Mouse (Mus musculus) stomach, postnatal 0 days (tissue): ENCODE measurements around the gene Tubb4b. TPM values are rescaled to one million over a fixed set of nuclear protein-coding genes. Genes with fewer than 3 reads are reported as not detected.

Source experiments
- ATAC-seq: fragments of 200-750 bp; cut with Nextera tagmentation; 2 replicates; pipeline ENCODE4 v1.8.0; 2017; ENCODE audit not compliant: low FRiP score, low TSS enrichment
- DNase-seq: peaks from one replicate; pipeline ENCODE4 v3.0.0-alpha.2; 2016; ENCODE audit warnings: low spot score
- H3K27ac ChIP-seq: fragments of 300-500 bp; sonication (generic); replicated peaks from 2 replicates; pipeline ENCODE4 v1.5.1; 2014; ENCODE audit warnings: mild to moderate bottlenecking, control low read depth
- H3K27me3 ChIP-seq: fragments of 300-500 bp; sonication (generic); 2 replicates; pipeline ENCODE4 v1.6.1; 2014; ENCODE audit warnings: low read length; ENCODE audit not compliant: control insufficient read depth, insufficient read depth
- H3K36me3 ChIP-seq: fragments of 300-500 bp; sonication (generic); 2 replicates; pipeline ENCODE4 v1.6.1; 2014; ENCODE audit warnings: low read length, mixed read lengths; ENCODE audit not compliant: control insufficient read depth, insufficient read depth
- H3K4me1 ChIP-seq: fragments of 300-500 bp; sonication (generic); replicated peaks from 2 replicates; pipeline ENCODE4 v1.6.1; 2014; ENCODE audit warnings: antibody characterized with exemption; ENCODE audit not compliant: control insufficient read depth, insufficient read depth
- H3K4me2 ChIP-seq: fragments of 300-500 bp; sonication (generic); replicated peaks from 2 replicates; pipeline ENCODE4 v1.6.1; 2014; ENCODE audit warnings: low read depth, mild to moderate bottlenecking, control low read depth, moderate library complexity
- H3K4me3 ChIP-seq: fragments of 300-500 bp; sonication (generic); 2 replicates; pipeline ENCODE4 v1.5.1; 2014; ENCODE audit warnings: low read depth, low read length, control low read depth
- H3K9ac ChIP-seq: fragments of 300-500 bp; sonication (generic); 2 replicates; pipeline ENCODE4 v1.6.1; 2014; ENCODE audit warnings: mild to moderate bottlenecking, low read length, control low read depth, mixed read lengths
- H3K9me3 ChIP-seq: fragments of 300-500 bp; sonication (generic); 2 replicates; pipeline ENCODE4 v1.6.1; 2016; ENCODE audit warnings: low read length; ENCODE audit not compliant: control insufficient read depth
- CTCF ChIP-seq: IDR thresholded peaks from 2 replicates; pipeline ENCODE4 v1.5.1; 2016; ENCODE audit warnings: antibody characterized with exemption, low read depth, mild to moderate bottlenecking, moderate library complexity
- EP300 ChIP-seq: optimal IDR thresholded peaks from 2 replicates; pipeline ENCODE3; 2016; ENCODE audit warnings: antibody characterized with exemption
- WGBS: fragments of 180-500 bp; shearing (Covaris S2); extraction: QIAGEN DNeasy Blood & Tissue Kit; methylation state at CpG from one replicate; pipeline ENCODE4 v1.1.7; 2014; 5-methylcytosine and 5-hydroxymethylcytosine counted together
- polyA plus RNA-seq: library from polyadenylated mRNA; unstranded; fragments of >200 nt; fragmentation: Nextera tagmentation; extraction: Ambion mirVana; gene quantifications from 2 replicates; pipeline ENCODE4 v1.2.1, GENCODE M21; 2015

Gene Tubb4b
- polyA plus RNA-seq, 1 experiment from 2014 or later = 486 TPM

DNA sequence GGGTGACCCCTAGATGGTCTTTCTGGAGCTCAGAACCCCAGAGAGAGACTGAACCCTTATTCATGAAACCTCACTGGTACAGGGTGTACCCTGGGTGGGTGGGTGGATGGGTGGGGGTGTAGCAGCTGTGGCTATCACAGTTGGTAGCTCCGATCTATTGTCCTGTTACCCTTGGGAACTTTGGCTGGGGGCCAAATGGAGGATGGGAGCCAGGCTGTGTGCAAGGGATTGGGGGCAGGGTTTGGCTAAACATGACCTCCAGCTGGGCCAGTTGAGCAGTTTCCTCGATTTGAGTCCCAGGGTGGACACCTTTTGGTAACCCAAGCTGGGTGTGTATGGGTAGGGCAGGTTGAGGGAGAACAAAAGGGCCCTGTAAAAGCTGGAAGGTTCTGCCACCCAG lies 42.2 kb upstream of the Tubb4b start:
- H3K4me3 ChIP-seq = peak overlapping the region; percentile 23
- peak; percentile 25 for ATAC-seq
- peak overlapping the region; percentile 92 for H3K27ac ChIP-seq
- DNase-seq = peak; percentile 83
- H3K4me2 ChIP-seq = peak overlapping the region; percentile 98
- H3K27me3 ChIP-seq = no peaks in the 10 kb centered on the region
- no peaks in the 10 kb centered on the region; the same call in 1 of the 2 replicates for H3K36me3 ChIP-seq
- 16% methylated on average over 2 of the region's 2 CpGs for WGBS
- no peaks in the 10 kb centered on the region for H3K9me3 ChIP-seq
- TF ChIP-seq CTCF = no peak
- TF ChIP-seq EP300 = no peak
- H3K9ac ChIP-seq = peak overlapping the region; percentile 83; the same call in 1 of the 2 replicates
- peaks cover 11% of the 10 kb centered on the region for H3K4me1 ChIP-seq

DNA sequence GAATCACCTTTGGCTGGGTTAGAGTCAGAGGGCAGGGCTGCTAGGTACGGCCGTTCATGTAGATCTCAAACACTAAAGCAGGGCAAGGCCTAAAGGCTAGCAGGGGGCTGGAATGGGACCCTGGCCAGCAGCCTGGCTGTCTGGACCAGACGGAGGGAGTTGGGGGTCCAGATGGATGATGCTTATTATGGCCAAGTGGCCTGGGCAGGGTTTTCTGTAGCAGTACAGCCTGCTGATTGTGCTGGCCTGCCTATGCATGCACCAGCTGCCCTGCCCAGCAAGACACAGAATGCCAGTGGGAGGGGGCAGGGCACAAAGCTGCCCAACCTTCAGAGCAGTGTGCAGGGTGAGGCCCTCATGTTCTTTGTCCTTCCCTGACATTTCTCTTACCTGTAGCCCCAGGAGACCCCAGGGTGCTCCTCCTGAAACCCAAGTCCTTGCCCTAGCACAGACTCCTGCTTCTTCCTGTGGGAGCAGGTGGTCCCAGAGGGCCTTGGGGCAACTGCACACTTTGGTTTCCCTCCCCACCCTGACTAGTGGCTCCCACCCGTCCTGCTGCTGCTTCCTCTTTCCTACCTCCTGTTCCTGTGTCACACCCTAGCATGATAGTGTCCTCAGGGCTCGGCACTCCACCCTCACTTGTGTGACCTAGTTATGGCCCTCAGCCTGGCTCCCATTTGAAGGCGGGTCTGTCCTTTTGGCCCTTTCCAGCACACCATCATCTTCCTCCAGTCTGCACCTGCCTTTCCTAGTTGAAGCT lies 41.6 kb upstream of the Tubb4b start:
- Histone ChIP-seq H3K4me1 (peaks cover 6% of the 10 kb centered on the region), H3K36me3 (no peaks in the 10 kb centered on the region; the same call in 1 of the 2 replicates), H3K27me3 (no peaks in the 10 kb centered on the region), H3K9me3 (no peaks in the 10 kb centered on the region), H3K27ac (peak overlapping the region; percentile 92), H3K9ac (peak overlapping the region; percentile 83), H3K4me2 (peak overlapping the region; percentile 98), H3K4me3 (peak overlapping the region; percentile 23)
- 45% methylated on average over 6 of the region's 6 CpGs for WGBS
- ATAC-seq = peak; percentile 58
- TF ChIP-seq EP300 = no peak
- no peak for TF ChIP-seq CTCF
- DNase-seq = peak; percentile 81

DNA sequence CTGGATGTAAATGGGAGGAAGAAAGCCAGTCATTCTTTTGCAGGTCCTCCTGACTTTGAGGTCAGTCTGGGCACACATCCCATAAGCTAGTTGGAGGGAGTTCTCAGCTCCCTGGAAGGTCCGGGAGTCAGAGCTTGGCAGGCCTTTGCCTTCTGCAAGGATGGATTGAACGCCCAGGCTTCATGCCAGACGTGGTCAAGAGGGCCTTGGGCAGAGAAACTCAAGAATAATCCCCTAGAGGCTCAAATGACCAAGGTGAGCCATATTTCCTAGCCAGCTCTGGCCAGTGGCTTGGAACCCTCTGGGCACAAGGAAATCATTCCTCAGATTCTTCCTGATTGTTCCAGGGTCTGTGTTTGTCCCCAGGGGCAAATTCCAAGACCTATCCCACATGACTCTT lies 40.3 kb upstream of the Tubb4b start:
- TF ChIP-seq EP300 (no peak), CTCF (no peak)
- ATAC-seq (no peak), DNase-seq (peak; percentile 37)
- no peaks in the 10 kb centered on the region for H3K27me3 ChIP-seq
- H3K4me2 ChIP-seq = peak overlapping the region; percentile 98
- peak overlapping the region; percentile 84 for H3K4me3 ChIP-seq
- 51% methylated on average over 3 of the region's 3 CpGs for WGBS
- H3K36me3 ChIP-seq = no peaks in the 10 kb centered on the region; the same call in 1 of the 2 replicates
- H3K9ac ChIP-seq = peak overlapping the region; percentile 83; the same call in 1 of the 2 replicates
- peak overlapping the region; percentile 92 for H3K27ac ChIP-seq
- no peaks in the 10 kb centered on the region for H3K9me3 ChIP-seq
- peaks cover 6% of the 10 kb centered on the region for H3K4me1 ChIP-seq

DNA sequence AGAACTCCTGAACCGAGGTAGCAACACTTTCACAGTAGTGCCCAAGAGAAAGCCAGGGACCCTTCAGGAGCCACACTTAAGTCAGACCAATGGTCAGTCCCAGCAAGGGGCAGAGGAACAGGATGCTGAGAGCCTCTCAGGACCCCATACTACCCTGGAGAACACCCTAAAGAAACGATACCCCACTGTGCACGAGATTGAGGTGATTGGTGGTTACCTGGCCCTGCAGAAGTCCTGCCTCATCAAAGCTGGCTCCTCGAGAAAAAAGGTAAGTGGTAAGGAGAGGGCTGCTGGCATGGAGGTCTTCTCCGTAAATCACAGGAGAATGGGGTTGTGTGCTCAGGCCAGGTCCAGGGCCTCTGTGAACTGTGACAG lies 39.8 kb upstream of the Tubb4b start:
- Histone ChIP-seq H3K36me3 (no peaks in the 10 kb centered on the region; the same call in 1 of the 2 replicates), H3K4me3 (peak overlapping the region; percentile 84), H3K27ac (peak overlapping the region; percentile 92), H3K4me1 (peaks cover 6% of the 10 kb centered on the region), H3K4me2 (peak overlapping the region; percentile 98), H3K9ac (peak overlapping the region; percentile 83), H3K27me3 (no peaks in the 10 kb centered on the region), H3K9me3 (no peaks in the 10 kb centered on the region)
- no peak for ATAC-seq
- WGBS = 61% methylated on average over 5 of the region's 5 CpGs
- TF ChIP-seq EP300 (no peak), CTCF (no peak)
- no peak for DNase-seq

DNA sequence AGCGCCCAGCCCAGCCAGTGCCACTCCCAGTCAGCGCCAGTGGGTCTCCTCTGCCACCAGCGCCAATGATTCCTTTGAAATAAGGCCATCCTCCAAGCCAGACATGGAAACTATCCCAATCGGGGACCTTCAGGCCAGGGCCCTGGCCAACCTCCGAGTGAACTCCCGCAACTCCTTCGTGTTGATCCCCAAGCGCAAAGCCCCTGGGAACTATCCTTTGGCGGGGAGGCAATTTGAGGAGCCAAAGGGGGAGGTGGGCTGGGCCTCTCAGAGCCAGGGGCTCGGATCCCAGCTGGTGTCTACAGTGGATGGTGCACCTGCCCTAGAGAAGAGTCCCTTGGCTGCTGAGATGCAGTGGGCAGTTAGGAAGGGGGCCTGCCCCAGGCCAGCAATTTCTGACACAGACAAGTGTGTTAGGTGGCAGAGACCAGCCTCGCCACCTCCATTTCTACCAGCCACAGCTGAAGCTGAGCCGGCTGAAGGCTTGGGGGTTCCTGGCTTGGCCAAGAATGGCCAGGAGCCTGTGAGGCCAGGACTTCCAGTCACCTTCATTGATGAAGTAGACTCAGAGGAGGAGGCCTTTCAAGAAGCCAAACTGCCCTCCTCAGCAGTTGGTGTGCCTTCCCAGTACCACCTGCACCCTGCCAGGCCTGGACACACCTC lies 39.3 kb upstream of the Tubb4b start:
- peak overlapping the region; percentile 98 for H3K4me2 ChIP-seq
- peak overlapping the region; percentile 92 for H3K27ac ChIP-seq
- peaks cover 6% of the 10 kb centered on the region for H3K4me1 ChIP-seq
- no peak for DNase-seq
- no peaks in the 10 kb centered on the region for H3K9me3 ChIP-seq
- peak overlapping the region; percentile 83 for H3K9ac ChIP-seq
- 27% methylated on average over 12 of the region's 12 CpGs for WGBS
- no peaks in the 10 kb centered on the region; the same call in 1 of the 2 replicates for H3K36me3 ChIP-seq
- TF ChIP-seq CTCF (no peak), EP300 (no peak)
- H3K4me3 ChIP-seq = peak overlapping the region; percentile 84
- ATAC-seq = no peak
- H3K27me3 ChIP-seq = no peaks in the 10 kb centered on the region
